Mouse (Mus musculus) urinary bladder, adult 2 months (tissue): ENCODE data around the gene Mr1. TPM values are rescaled to one million over a fixed set of nuclear protein-coding genes. Genes with fewer than 3 reads are reported as not detected.

Source experiments
- DNase-seq: peaks from one replicate; pipeline ENCODE4 v3.0.0; 2022; ENCODE audit warnings: low spot score
- polyA plus RNA-seq: library from polyadenylated mRNA; depleted of rRNA; stranded (reverse); fragments of >200 nt; gene quantifications from 2 replicates; pipeline ENCODE4 v1.2.3, GENCODE M21; 2012

Gene Mr1
- polyA plus RNA-seq, 1 experiment, result 24.0 TPM

GRCm38 (mm10) chr1:155093971-155094707 lies 52.5 kb downstream of the Mr1 start:
- DNase-seq, result no peak

- no peak for DNase-seq
Measured at GRCm38 (mm10) chr1:155093145-155093791, 53.3 kb downstream of the Mr1 start.

- no peak for DNase-seq
Measured at GRCm38 (mm10) chr1:155091842-155092800, 54.5 kb downstream of the Mr1 start.

- DNase-seq, result no peak
Measured at GRCm38 (mm10) chr1:155091374-155091841, 55.2 kb downstream of the Mr1 start.

- no peak for DNase-seq
Measured at GRCm38 (mm10) chr1:155090736-155091135, 55.9 kb downstream of the Mr1 start.

- DNase-seq, result no peak
Measured at GRCm38 (mm10) chr1:155090327-155090726, 56.3 kb downstream of the Mr1 start.

GRCm38 (mm10) chr1:155088847-155089603 lies 57.6 kb downstream of the Mr1 start:
- no peak for DNase-seq

- DNase-seq, result no peak
Measured at GRCm38 (mm10) chr1:155088046-155088445, 58.6 kb downstream of the Mr1 start.

- no peak for DNase-seq
Measured at GRCm38 (mm10) chr1:155086893-155087292, 59.7 kb downstream of the Mr1 start.

GRCm38 (mm10) chr1:155086416-155086815 lies 60.2 kb downstream of the Mr1 start:
- DNase-seq, result no peak

- DNase-seq, result no peak
Measured at GRCm38 (mm10) chr1:155084839-155085238, 61.8 kb downstream of the Mr1 start.

- peak; percentile 91 for DNase-seq
Measured at GRCm38 (mm10) chr1:155083271-155084265, 63.0 kb downstream of the Mr1 start.

- no peak for DNase-seq
Measured at GRCm38 (mm10) chr1:155082965-155083268, 63.7 kb downstream of the Mr1 start.

- no peak for DNase-seq
Measured at GRCm38 (mm10) chr1:155082158-155082964, 64.3 kb downstream of the Mr1 start.

GRCm38 (mm10) chr1:155077675-155078074 lies 68.9 kb downstream of the Mr1 start:
- no peak for DNase-seq
